Comparison of ENCODE assay signal across 9 mouse cellular contexts in the genomic region with DNA sequence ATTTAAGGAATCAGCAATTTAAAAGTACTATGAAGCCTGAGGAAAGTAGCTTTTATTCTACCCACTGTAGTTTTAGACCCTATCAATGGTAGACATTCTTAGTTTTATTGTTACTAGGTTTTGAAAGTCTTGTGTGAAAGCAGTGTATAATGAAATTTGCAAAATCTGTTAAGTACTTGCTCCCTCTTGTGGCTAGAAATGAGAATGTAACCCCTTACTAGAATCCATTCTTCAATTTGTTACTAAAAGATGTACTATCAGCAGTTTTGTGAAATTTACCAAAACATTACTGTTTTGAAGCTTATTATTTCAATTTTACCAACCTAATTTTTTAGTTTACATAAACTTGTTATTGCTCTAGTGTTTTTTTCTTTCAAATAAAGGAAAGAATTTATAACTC. TPM values are rescaled to one million over a fixed set of nuclear protein-coding genes. Genes with fewer than 3 reads are reported as not detected.
DNase-seq lines count a peak whose midpoint lies in the region; ATAC-seq lines count a peak whose summit lies in the region.
"Had no signal": no experiment of that assay in that cellular context is flagged by ENCODE, and none has a peak within 500 bp of the region (broad histone marks: within the 10 kb centered on the region; RNA-seq: fewer than 3 reads in every experiment).

No protein-coding gene starts in this region.

- H3K9ac ChIP-seq in hindbrain, embryonic 11.5 days (ENCODE audit: low read depth, low read length) = no peak overlapping the region
- H3K9ac ChIP-seq in hindbrain, embryonic 12.5 days = no peak overlapping the region
- no peak overlapping the region for H3K9ac ChIP-seq in midbrain, embryonic 15.5 days

- H3K27ac ChIP-seq in hindbrain, embryonic 11.5 days (ENCODE audit: low read depth, low read length) = no peak overlapping the region
- no peak overlapping the region for H3K27ac ChIP-seq in hindbrain, embryonic 12.5 days
- H3K27ac ChIP-seq in midbrain, embryonic 15.5 days = no peak overlapping the region

- no peaks in the 10 kb centered on the region for H3K36me3 ChIP-seq in hindbrain, embryonic 11.5 days (ENCODE audit: control insufficient read depth, insufficient read depth, low read length)
- no peaks in the 10 kb centered on the region for H3K36me3 ChIP-seq in hindbrain, embryonic 12.5 days
- H3K36me3 ChIP-seq in midbrain, embryonic 15.5 days (replicated peaks) = no peaks in the 10 kb centered on the region

- no peaks in the 10 kb centered on the region for H3K4me1 ChIP-seq in hindbrain, embryonic 11.5 days (replicated peaks; ENCODE audit: control insufficient read depth, insufficient read depth, low read length)
- H3K4me1 ChIP-seq in hindbrain, embryonic 12.5 days = no peaks in the 10 kb centered on the region
- H3K4me1 ChIP-seq in midbrain, embryonic 15.5 days = no peaks in the 10 kb centered on the region

- no peak for ATAC-seq in hindbrain, embryonic 11.5 days (ENCODE audit: low FRiP score)
- ATAC-seq in hindbrain, embryonic 12.5 days (ENCODE audit: low FRiP score) = no peak
- peak; percentile 87 for ATAC-seq in erythroblast, adult 5-6 weeks (replicated peaks; ENCODE audit: low FRiP score, poor library complexity, severe bottlenecking)
- ATAC-seq in midbrain, embryonic 15.5 days (replicated peaks) = no peak; the same call in 1 of the 2 replicates

- H3K27me3 ChIP-seq in hindbrain, embryonic 11.5 days (ENCODE audit: control insufficient read depth, insufficient read depth, low read length) = no peaks in the 10 kb centered on the region
- no peaks in the 10 kb centered on the region for H3K27me3 ChIP-seq in hindbrain, embryonic 12.5 days
- no peaks in the 10 kb centered on the region for H3K27me3 ChIP-seq in midbrain, embryonic 15.5 days (replicated peaks)
- H3K27me3 ChIP-seq: megakaryocyte, embryonic 14.5 days had no signal

- peak; percentile 55 for DNase-seq in hindbrain, embryonic 11.5 days (ENCODE audit: low spot score)
- peak; percentile 62 for DNase-seq in thymus, postnatal 0 days (ENCODE audit: low spot score)
- no peak for DNase-seq in thymus, adult 18-20 months
- no peak for DNase-seq in adrenal gland, postnatal 10 days
- no peak for DNase-seq in layer of hippocampus, postnatal 10 days (ENCODE audit: low spot score in 2 of 2)

- H3K4me3 ChIP-seq in hindbrain, embryonic 11.5 days (ENCODE audit: low read depth, low read length) = no peak overlapping the region
- H3K4me3 ChIP-seq in hindbrain, embryonic 12.5 days = no peak overlapping the region
- H3K4me3 ChIP-seq in midbrain, embryonic 15.5 days = no peak overlapping the region
- H3K4me3 ChIP-seq: megakaryocyte, embryonic 14.5 days had no signal

- no peaks in the 10 kb centered on the region for H3K9me3 ChIP-seq in hindbrain, embryonic 11.5 days (ENCODE audit: control insufficient read depth, low read length)
- H3K9me3 ChIP-seq in hindbrain, embryonic 12.5 days (replicated peaks) = no peaks in the 10 kb centered on the region
- no peaks in the 10 kb centered on the region for H3K9me3 ChIP-seq in midbrain, embryonic 15.5 days

- H3K4me2 ChIP-seq in hindbrain, embryonic 11.5 days (replicated peaks; ENCODE audit: low read depth, low read length) = no peak overlapping the region
- H3K4me2 ChIP-seq in hindbrain, embryonic 12.5 days (replicated peaks) = no peak overlapping the region
- no peak overlapping the region for H3K4me2 ChIP-seq in midbrain, embryonic 15.5 days

RNA-seq across cellular contexts. Expression of a gene that starts 27.2 kb away (rescaled TPM):
- polyA plus RNA-seq in hindbrain, embryonic 11.5 days (2014; fragmentation: Nextera tagmentation; extraction: Ambion mirVana) = 41.5 and 48.3 TPM in 2 replicates
- polyA plus RNA-seq in hindbrain, embryonic 12.5 days (2016; fragmentation: Nextera tagmentation; extraction: Ambion mirVana) = 45.5 and 47.0 TPM in 2 replicates
- polyA plus RNA-seq in thymus, postnatal 0 days (2015; fragmentation: Nextera tagmentation; extraction: Ambion mirVana) = 25.4 and 28.2 TPM in 2 replicates
- total RNA-seq in erythroblast, adult 5-6 weeks (2015; ENCODE audit: low replicate concordance) = 9.2 and 24.8 TPM in 2 replicates
- 21.9 and 27.2 TPM in 2 replicates for total RNA-seq in erythroblast, adult 5-6 weeks (2017; ENCODE audit: low replicate concordance)
- total RNA-seq in adrenal gland, postnatal 10 days (2021) = 10 to 100 TPM; 25.0 to 29.5 TPM
- polyA plus RNA-seq in midbrain, embryonic 15.5 days (2015; fragmentation: Nextera tagmentation; extraction: Ambion mirVana) = 31.5 TPM in 2 replicates
- 10 to 100 TPM; 31.6 to 33.7 TPM for total RNA-seq in layer of hippocampus, postnatal 10 days (2021)

RNA-seq across cellular contexts. Expression of a gene that starts 36.6 kb away (rescaled TPM):
- polyA plus RNA-seq in hindbrain, embryonic 11.5 days (2014; fragmentation: Nextera tagmentation; extraction: Ambion mirVana) = 5.1 and 5.5 TPM in 2 replicates
- 7.3 and 8.8 TPM in 2 replicates for polyA plus RNA-seq in hindbrain, embryonic 12.5 days (2016; fragmentation: Nextera tagmentation; extraction: Ambion mirVana)
- polyA plus RNA-seq in thymus, postnatal 0 days (2015; fragmentation: Nextera tagmentation; extraction: Ambion mirVana) = 20.8 and 27.1 TPM in 2 replicates
- total RNA-seq in erythroblast, adult 5-6 weeks (2015; ENCODE audit: low replicate concordance) = 25.0 and 37.2 TPM in 2 replicates
- total RNA-seq in erythroblast, adult 5-6 weeks (2017; ENCODE audit: low replicate concordance) = 30.1 and 31.7 TPM in 2 replicates
- 10 to 100 TPM; 59.4 to 77.7 TPM for total RNA-seq in adrenal gland, postnatal 10 days (2021)
- polyA plus RNA-seq in midbrain, embryonic 15.5 days (2015; fragmentation: Nextera tagmentation; extraction: Ambion mirVana) = 2.5 and 2.6 TPM in 2 replicates
- 1 to 10 TPM; 6.7 to 8.5 TPM for total RNA-seq in layer of hippocampus, postnatal 10 days (2021)

Comparison
In these comparisons a context has a peak if more than half of its experiments do, and no peak if none do; other contexts are left out.
1. DNase-seq: peak in hindbrain, embryonic 11.5 days (single experiment) and thymus, postnatal 0 days (single experiment); none in thymus, adult 18-20 months (0 of 2), adrenal gland, postnatal 10 days (single experiment) and layer of hippocampus, postnatal 10 days (0 of 2).